Mouse (Mus musculus): Measurements from ENCODE around the gene Lima1.
"Not testable (repeated sequence)": the region's sequence is repeated elsewhere in the genome, so short reads cannot be mapped to it uniquely, and the experiment has no call there.

Gene Lima1

GRCm38 (mm10) chr15:99875334-99875869, at the start of gene Lima1:
Lima1 (minus strand) TSS chr15:99875456.
- in situ Hi-C loops (cut with MseI, MboI), result no loop called here

DNA sequence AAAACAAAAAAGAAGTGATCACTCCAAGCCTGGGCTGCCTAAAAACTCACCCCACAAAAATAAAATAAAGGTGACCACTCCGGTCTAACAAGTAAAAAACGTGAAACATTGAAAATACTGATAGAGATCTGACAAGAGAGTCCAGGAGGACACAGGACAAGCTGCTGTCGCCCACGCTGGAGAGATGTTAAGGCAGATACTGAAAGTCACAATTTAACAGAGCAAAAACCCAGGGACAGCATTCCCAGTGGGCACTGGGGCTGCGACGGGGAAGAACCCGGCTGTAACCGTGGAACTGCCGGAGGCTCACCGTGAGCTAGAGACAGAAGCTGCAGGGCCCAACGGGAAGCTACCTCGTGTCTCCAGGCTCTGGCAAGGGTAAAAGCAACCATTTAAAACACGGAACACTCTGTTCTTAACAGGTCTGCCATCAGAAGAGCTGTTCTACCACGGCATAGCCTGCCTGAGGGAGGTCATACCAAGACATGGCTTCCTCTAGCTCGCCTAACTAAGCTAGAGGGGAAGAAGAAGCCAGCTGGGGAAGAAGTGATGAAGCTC, 44.4 kb upstream of the Lima1 start:
- in situ Hi-C loops (cut with MseI, MboI), result no loop called here

GRCm38 (mm10) chr15:99917264-99917663, 42.0 kb upstream of the Lima1 start:
- in situ Hi-C loops (cut with MseI, MboI), result no loop called here

DNA sequence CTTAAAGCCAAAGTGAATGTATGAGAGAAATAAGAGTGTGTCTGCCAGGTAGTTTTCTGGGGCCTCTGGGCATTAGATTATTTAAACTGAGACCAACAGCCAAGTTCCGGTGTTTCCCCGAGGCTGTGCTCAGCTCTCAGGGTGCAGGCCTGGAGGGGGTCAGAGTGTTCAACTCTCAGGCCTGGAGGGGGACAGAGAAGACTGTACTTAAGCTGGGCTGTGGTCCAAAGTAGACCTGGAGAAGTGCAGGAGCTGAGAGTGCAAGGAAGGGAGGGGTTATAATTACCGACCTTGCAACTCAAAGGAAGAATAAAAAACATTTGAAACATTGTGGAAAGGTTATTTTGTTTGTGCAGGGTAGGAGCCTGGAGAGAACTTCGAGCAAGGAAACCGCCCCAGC, 39.4 kb upstream of the Lima1 start:
- in situ Hi-C loops (cut with MseI, MboI), result no loop called here

DNA sequence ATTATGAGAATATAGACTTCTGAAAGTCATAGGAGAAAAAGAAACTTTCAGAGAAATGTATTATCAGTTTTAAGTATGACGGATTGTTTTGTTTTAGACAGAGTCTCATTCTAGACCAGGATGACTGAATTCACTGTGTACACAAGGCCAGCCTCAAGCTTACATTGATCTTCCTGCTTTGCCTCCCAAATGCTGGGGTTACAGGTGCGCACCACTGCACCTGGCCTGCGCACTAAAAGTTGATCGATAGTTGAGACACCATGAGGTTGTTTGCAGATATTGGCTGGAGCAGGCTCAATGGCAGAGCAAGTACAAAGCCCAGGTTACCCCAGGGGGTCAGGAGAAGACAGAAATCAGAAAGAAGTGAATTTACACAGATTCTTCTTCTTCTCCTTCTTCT, 36.5 kb upstream of the Lima1 start:
- in situ Hi-C loops (cut with MseI, MboI), result no loop called here

DNA sequence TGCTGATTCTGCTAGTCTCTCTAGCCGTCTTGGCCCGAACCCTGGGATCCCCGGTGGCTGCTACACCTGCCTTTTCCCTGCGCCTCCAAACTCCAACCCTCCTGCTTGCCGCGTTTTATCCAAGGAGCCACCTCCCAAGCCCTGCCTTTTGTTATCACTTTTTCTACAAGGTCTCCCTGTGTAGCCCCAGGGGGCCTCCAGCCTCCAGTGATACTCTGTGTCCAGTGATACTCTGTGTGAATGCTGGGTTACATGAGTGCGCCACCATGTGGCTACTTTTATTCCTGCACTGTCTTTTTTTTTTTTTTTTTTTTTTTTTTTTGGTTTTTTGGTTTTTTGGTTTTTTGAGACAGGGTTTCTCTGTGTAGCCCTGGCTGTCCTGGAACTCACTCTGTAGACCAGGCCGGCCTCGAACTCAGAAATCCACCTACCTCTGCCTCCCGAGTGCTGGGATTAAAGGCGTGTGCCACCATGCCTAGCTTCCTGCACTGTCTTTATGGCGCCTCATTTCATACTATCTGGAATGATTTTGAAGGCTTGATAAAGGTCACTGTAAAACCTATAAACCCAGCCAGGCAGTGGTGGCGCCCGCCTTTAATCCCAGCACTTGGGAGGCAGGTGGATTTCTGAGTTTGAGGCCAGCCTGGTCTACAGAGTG, 34.2 kb upstream of the Lima1 start:
- in situ Hi-C loops (cut with MseI, MboI), result not testable (repeated sequence)

GRCm38 (mm10) chr15:99907514-99907913, 32.3 kb upstream of the Lima1 start:
- in situ Hi-C loops (cut with MseI, MboI), result no loop called here

GRCm38 (mm10) chr15:99907041-99907440, 31.8 kb upstream of the Lima1 start:
- in situ Hi-C loops (cut with MseI, MboI), result no loop called here

- in situ Hi-C loops (cut with MseI, MboI), result no loop called here
Measured at GRCm38 (mm10) chr15:99904841-99905240, 29.6 kb upstream of the Lima1 start.

DNA sequence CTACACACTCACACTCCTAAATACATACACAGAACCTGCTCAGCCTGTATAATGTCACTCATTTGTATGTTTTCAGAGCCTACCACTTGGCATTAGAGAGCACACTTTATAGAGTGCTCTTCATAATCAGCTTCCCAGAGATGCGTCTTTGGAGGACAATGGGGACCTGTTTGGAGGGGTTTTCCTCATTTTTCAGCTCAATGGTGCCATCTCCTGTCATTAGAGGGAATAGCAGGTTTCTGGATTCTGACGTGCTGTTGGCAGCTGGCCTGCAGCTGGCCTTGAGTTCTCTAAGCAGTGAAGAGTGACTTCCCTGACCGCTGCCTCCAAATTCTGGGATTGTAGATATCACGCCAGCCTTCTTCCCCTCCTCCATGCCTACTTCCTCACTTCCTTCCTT, 29.1 kb upstream of the Lima1 start:
- in situ Hi-C loops (cut with MseI, MboI), result no loop called here

DNA sequence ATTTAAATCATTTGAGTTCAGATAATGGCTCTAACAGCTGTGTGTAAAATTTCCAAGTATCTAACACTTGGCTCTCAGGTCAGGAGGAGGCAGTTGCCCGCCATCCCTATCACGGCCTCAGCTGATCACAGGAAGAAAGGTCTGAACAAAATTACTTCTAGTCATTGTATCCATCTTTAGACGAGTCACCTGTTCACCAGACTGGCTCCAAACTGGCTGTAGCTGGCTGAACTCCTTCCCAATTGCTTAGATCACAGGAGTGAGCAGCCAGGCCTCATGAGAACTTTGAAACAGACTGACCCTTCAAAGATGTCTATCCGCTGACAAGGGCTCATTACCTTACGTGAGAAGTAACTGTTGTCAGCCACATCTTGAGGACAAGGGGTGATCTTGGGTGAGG, 28.0 kb upstream of the Lima1 start:
- in situ Hi-C loops (cut with MseI, MboI), result no loop called here

GRCm38 (mm10) chr15:99902786-99903185, 27.5 kb upstream of the Lima1 start:
- in situ Hi-C loops (cut with MseI, MboI), result no loop called here

DNA sequence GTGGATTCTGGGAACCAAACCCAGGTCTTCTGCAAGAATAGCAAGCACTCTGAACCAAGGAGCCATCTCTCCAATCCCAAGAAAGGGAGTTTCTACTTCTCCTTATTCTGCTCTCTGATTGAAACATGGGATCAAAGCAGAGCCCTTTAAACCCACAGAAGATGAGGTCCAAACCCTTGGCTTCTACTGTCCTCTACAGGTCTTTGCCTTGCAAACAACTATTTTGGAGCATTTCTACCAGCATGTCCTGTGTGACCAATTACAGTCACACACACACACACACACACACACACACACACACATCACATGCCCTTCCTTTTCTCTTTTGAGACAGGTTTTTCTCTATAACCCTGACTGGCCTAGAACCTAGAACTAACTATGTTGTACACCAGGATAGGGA, 21.4 kb upstream of the Lima1 start:
- in situ Hi-C loops (cut with MseI, MboI), result no loop called here

GRCm38 (mm10) chr15:99891355-99891754, 16.1 kb upstream of the Lima1 start:
- in situ Hi-C loops (cut with MseI, MboI), result no loop called here

DNA sequence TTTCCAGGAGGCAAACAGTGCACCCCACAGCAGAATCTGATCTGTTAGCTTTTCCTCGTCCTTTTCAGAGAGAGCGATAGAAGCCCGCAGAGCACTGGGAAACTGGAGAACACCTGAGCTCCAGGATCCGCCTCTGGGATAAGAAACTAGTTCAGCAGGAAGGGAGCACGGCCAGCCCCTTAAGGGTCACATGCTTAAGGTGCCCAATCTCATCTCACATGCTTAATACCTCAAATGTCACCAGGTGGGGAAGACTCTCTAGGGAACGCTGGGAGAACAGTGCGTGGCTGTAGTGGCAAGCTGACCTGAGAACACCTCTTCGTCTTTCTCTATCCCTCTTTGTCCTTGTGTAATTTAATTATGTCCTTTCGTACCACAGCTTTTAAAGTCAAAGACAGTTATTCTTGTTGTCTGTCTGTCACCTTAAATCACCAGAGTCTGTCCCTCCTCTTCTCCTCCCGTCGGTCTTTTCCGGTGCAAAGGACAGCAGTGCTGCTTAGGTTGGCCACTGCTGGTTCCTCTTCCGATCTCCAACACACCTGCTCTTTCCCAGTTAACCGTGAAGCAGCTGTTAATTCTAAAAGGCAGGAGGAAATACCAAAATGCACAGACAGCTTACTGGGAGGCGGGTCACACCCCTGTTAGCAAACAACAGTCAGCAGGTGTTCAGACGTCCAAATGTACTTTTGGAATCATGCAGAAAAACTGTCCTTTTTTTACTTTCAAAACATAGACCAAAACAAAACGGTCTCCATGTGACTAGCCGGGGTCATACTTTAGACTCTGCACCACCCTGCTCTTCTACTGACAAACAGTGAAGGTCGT, 15.4 kb upstream of the Lima1 start:
- in situ Hi-C loops (cut with MseI, MboI), result no loop called here

GRCm38 (mm10) chr15:99889275-99889874, 14.1 kb upstream of the Lima1 start:
- in situ Hi-C loops (cut with MseI, MboI), result no loop called here

- in situ Hi-C loops (cut with MseI, MboI), result not testable (repeated sequence)
Measured at GRCm38 (mm10) chr15:99887130-99887529, 11.9 kb upstream of the Lima1 start.

- in situ Hi-C loops (cut with MseI, MboI), result no loop called here
Measured at GRCm38 (mm10) chr15:99884038-99884437, 8.8 kb upstream of the Lima1 start.

DNA sequence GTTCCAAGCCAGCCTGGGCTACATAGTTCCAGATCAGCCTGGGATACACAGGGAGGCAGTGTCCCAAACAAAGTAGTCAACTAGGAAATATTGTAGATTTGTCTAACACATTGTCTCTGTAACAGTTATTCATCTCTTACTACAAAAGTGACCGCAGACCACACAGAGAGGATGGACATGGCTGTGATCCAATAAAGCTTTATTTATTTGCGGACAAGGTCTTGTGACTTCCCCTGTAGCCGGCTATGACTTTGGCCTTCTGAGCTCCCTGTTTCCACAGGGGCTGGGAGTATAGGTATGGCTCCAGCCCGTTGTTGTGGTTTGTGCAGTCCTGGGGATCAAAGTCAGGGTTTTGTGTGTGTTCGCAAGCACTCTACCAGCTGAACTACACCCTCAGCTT, 3.3 kb upstream of the Lima1 start:
- in situ Hi-C loops (cut with MseI, MboI), result no loop called here

DNA sequence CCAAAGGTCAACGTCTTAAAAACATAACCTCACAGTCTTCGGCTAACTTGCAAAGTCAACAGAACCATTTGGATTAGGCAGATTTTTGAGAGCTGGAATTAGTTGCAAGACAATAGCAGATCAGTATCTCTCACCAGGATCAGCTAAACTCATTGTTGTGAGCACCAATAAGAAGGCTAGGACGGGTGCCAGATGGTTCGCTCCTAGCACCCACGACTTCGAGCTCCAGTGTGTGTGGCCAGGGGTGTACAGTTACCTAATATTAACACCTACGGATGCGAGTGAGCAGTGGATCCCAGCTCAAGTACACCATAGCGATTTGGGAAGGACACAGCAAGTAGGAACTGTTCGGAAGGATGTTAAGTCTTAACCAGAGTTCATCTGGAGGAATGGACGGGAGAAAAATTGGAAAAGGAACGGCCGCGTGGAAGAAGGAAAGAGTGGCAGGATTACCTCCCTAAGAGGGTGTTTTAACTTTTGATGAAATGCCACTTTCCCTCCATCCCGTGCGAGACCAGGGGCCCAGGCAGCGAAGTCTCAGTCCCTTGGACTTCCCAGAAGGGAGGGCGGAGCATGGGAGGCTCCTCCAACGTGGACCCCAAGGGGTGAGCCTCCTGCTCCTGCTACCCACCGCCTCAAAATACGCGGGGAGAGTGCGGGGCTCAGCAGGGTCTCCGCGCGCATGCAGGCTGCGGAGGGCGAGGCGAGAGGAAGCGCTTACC, 483 bp downstream of the Lima1 start:
- in situ Hi-C loops (cut with MseI, MboI), result no loop called here

DNA sequence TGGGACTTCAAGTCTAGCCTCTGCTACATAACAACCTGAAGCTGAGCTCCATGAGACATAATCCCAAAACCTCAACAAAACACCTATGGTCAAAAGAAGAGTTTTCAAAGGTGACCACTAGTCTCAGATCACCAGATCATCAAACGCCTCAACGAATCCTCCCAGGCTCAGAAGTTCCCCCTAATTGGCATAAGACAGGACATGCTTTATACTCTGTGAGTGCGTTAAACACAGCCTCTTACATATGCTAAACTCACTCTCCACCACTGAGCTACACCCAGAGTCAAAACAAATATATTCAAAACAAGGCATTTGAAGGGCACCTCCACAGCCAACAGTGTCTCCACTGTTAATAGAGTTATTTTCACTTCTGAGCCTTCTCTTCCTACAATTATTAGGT, 2.7 kb downstream of the Lima1 start:
- in situ Hi-C loops (cut with MseI, MboI), result no loop called here

DNA sequence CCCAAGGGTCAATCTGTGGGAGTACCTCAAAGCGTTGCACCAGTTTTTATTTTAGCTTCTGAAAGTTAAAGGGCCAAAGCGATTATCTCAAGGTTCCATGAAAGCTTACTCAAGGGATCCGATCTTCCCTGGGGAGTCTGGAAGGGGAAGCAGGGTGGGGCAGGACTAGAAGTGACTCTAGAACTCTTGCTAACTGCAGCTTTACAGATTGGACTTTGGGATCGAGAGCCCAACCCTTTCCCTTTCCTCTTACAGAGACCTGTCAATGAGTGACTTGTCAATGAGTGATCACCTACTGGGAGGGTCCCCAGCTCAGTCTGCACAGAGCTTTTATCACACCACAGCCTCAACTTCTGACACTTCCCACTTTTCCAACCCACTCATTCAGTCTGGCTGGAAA, 7.6 kb downstream of the Lima1 start:
- in situ Hi-C loops (cut with MseI, MboI), result no loop called here
